Mouse (Mus musculus): ENCODE measurements around the gene Nacc1.

DNA sequence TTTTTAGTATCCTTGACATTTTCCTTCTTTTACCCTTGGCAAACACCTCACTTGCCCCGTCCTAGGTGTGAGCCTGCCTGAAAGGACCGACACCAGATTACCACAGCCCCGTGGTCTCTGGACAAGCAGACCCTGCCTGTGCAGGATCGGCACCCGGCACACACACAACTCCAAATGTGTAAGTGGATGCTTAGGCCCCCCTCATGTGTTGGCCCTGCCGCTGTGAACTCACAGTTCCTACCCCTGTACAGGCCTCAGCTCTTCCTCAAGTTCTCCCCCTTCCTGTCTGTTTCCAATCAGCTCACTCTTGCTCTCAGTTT, 34.8 kb upstream of the Nacc1 start:
- no peak for TF ChIP-seq POLR2A (IDR thresholded peaks at IDR 0.05; ENCODE audit: insufficient read depth, low read depth, low read length)
- no peak for TF ChIP-seq CTCF (IDR thresholded peaks at IDR 0.05)
